Mouse (Mus musculus): ENCODE measurements around the gene Ak1.

The Ak1 gene

DNA sequence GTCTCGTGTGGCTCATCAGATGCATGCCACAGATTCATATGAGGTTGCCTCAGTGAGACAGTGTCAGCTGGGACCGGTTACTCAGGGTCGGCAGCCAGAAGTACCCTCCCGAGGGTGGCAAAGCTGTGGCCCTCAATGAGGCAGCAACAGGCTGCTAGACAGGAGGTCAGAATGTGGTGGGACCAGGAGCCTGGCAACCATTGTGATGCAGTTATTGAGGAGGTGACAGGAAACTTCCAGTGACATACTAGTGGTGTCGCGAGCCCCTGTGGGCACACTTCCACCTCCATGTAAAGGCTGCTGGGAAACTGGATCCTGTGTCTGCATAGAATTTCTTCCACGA, at the start of gene Ak1:
TSS of gene Ak1 (plus strand) at position 242 of the 343 bp plus-strand sequence.
- no peak for DNase-seq (ENCODE audit: low spot score)

DNA sequence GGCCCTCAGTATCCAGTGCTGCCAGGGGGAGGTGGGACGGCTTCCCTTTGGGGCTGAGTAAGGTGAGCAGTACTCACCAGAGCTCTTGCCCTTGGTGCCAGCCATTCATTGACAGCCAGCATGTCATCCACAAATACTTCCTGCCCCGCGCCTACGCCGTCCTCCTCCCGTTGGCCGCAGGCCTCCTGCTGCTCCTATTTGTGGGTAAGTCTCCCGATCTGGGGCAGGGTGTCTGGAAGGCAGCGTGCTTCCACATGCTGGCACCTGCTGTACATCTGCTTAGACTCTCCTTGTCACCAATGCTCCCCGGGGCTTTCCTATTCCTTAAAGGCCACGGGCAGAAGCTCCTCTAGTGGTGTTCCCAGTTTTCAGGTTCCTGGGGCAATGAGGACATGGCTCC, 49.4 kb upstream of the Ak1 start:
- DNase-seq (ENCODE audit: low spot score): no peak

DNA sequence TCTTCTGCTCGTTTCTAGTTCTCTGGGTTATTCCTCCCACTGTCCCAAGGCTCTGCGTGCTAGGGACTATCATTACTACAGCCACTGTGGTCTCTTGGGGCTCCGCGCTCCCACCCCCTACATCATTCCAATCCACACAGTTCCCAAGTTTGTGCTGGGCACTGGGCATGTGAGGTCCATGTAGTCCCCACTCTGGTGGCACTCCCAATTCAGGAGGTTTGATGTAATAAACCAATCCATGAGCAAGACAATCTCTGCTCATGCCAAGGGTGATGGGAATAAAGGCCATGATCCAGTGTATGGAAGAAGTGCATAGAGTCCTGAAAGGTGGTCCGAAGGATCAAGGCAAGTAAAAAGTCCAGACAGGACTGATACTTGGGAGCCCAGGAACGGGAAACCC, 47.1 kb upstream of the Ak1 start, which contains the start of gene Pip5kl1:
TSS of gene Pip5kl1 (plus strand) at position 301 of the 400 bp plus-strand sequence.
- no peak for DNase-seq (ENCODE audit: low spot score)

DNA sequence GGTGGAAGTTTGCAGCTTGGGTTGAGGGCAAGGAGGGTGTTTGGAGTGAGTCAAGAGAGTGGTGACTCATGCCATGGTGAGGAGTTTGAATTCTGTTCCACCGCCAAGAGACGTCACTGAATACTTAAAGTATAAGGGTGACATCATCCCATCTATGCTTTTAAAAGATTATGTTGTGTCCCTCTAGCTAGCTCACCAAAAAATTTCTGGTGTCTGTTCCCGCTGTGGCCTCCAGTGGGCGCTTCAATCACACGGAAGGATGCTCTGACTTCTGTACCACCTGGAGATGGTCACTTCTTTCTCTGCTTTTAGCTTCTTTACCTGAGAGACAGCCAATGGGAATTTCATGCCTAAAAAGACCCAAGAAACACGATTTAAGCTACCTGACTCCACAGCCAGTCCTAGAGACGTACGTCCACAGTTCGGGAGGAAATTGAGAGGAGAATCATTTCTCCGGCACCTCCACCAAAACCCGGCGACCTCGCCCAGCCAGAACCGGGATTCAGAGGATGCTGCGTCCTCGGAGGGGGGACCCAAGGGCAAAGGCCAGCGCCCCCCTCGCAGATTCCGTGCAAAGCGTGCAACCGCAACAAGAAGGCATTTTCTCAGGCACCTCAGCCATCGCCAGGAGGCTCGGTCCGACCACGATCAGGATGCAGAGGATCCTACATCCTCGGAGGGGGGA, 46.5 kb upstream of the Ak1 start:
- DNase-seq (ENCODE audit: low spot score): peak; percentile 80

DNA sequence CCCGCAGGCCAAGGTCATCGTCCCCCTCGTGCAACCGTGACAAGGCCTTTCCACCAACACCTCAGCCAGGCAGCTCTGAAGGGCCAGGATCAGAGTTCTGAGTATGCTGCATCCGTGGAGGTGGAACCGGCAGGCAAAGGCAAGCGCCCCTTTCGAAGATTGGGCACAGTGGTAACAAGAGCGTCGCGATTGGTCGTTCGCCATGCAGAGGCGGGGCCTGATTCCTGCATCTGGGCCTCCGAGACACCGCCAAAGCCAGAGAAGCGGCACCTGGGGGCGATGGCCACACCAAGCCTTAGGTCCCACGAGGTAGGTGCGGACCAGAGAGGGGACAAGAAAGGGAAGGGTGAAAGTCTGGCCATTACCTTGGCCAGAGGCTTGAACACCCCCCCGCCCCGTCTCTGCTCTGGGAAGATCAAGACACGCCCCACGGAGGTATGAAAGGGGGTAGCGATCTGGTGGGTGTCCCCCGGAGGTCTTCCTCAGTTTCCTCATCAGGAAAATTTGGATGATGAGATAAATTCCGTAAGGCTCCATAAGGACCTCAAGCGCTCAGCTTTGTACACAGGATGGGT, 45.9 kb upstream of the Ak1 start, which contains the start of gene 9430097D07Rik:
TSS of gene 9430097D07Rik (minus strand) at position 99 of the 575 bp plus-strand sequence.
- peak; percentile 85 for DNase-seq (ENCODE audit: low spot score)

DNA sequence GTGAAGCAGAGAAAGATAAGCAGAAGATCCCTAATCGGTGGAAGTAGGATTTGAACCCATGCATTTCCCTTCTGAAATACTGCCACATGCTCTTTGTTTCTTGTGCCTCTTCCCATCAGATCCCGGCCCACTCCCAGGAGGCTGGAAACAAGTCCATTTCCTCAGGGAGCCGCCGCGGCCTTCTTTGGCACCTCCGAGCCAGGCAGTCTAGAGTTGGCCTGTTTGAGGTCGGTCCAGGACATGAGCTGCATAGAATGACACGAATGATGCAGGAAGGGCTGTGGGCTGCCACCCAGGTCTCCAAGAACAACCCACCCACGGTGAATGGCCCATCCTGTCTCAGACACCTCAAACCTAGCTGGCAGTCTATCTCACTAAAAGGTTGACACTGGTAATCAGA, 45.0 kb upstream of the Ak1 start:
- DNase-seq (ENCODE audit: low spot score): no peak

DNA sequence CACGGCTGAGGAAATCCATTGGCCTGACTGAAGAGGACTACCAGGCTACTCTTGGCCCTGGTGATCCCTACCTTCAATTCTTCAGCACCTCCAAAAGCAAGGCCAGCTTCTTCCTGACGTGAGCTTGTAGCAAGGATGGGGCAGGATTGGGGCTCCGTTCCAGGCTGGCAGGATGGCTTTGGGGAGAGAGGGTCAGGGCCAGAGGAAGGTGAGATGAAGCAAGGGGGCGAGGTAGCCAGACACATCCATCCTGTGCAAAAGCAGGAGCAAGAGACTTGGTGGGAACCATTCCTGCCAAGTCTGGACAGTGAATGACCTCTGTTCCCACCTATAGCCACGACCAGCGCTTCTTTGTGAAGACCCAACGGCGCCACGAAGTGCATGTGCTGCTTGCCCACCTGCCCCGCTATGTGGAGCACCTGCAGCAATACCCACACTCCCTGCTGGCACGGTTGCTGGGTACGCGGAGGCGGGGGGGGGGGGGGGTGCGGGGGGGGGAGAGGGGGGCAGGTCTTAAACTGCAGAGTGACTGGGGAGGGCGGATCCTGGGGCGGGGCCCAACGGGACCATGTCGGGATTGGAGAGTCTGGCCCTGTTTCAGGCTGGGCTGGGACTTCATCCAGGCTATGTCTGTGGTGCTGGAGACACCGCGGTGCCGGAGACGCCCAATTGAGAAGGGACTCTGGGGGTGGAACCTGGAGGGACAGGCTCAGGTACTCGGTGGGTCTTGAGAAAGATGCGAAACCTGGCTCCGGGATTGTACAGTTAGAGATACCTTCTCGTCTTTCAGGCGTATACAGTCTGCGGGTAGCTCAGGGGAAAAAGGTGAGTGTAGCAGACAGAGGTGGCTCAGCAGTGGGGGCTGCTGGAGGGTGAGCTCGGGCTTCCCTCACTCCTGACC, 43.2 kb upstream of the Ak1 start:
- DNase-seq (ENCODE audit: low spot score): no peak

DNA sequence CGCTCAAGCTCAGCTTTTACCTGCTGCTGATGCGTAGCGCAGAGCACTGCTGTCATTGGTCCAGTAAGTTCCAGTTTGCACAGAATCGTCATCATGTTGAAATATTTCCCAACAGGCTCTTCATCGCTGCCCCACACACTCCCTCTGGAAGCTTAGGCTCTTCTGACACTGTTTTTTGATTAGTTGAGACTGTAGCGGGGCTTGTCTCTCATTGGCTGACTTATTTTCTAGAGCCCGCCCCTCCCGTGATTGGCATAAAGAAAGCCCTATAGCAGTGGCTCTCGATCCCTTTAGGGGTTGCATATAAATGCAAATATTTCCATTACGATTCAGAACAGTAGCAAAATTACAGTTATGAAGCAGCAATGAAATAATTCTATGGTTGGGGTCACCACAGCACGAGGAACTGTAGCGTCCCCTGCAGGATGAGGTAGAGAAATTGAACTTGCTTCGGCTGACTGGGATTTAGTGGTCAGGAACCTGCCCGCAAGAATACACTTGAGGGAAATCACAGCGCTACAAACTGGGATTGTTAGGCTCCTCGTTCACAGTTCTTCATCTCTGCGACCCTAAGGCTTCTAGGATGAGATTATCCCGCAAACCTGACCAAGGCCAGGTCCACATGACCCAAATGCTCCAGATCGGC, 40.0 kb upstream of the Ak1 start:
- DNase-seq (ENCODE audit: low spot score): peak; percentile 81

DNA sequence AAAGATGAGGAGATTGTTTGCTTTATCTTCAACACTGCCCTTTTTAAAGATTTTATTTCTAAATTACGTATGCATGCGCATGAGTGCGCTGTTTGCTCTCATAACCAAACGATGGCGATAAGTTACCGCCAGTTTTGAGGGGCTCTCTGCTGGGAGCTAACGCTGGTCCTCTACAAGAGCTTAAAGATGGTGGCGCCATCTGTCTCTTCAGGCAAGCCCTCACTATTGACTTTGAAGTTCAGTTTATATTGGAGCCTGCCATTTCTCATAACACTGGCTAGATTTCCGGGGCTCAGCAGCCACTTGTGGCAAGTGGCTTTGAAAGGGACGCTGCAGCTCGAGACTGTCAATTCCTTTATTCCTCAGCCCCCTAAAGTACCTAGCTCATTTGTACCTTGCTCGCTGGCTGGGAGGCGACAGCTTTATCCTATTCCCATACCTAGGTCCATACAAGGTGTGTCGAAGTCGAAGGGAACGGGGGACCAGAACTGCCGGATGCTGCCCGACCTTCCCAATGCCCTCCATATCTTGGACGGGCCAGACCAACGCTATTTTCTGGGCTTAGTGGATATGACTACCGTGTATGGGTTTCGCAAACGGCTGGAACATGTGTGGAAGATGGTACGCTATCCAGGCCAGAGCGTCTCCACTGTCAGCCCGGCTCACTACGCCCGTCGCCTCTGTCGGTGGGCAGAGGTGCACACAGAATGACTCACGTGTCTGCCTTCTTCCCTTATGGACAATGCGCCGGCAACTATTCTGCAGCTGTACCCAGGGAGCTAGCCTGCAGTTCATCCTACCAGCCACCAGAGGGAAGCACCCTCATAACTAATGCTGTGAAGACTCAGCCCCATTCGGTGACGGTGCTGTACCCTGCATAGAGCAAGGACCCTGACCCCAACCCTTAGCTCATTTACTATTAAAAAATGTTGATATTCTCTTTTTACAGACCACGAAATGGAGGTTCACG, 38.4 kb upstream of the Ak1 start:
- peak; percentile 95 for DNase-seq (ENCODE audit: low spot score)

DNA sequence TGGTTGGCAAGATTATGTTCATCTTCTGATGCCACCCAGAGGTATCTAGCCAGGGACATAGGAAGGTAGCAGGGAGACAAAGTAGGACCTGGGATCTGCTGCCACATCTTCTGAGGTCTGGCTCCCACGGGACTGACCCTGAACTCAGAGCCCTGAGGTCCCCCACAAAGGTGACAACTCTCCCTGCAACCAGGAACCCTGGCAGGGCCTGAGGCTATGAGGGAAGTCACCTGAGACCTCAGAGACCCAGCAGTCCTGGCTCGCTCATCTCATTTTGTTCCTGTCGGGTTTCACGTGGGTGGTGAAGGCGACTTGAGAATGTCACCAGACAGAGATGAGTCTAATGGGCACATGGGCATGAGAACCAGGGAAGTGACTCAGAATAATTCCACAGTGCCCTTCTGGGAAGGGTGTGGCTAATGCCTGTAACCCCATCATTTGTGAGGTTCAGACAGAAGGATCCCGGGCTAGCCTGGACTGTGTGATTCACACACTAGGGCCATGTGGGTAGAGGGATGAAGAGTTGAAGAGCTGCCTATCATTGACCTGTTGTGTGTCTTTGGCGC, 36.3 kb upstream of the Ak1 start:
- no peak for DNase-seq (ENCODE audit: low spot score)

DNA sequence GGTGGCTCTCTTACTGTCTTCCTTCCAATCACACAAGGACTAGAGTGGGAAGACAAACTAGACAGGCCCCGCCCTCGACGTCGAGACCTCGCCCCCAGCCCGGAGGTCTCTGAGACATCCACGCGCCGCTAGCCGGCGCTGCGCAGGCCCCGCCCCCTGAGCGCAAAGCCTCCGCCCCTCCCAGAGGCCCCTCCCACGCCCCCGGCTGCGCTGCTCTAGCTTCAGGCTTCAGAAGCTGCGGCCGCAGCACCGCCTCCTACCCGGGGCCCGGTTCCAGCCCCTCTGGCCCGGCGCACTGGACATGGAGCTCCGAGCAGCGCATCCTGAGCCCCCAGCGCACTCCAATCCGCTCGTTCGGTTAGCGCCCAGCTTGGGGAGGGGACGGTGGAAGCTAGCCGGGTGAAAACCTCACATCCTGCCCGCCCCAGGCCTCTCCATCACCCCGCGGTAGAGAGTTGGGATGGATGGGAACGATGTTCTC, 34.6 kb upstream of the Ak1 start, which contains the start of gene St6galnac4:
TSS of gene St6galnac4 (plus strand) at position 225 of the 481 bp plus-strand sequence.
- DNase-seq (ENCODE audit: low spot score): peak; percentile 96

DNA sequence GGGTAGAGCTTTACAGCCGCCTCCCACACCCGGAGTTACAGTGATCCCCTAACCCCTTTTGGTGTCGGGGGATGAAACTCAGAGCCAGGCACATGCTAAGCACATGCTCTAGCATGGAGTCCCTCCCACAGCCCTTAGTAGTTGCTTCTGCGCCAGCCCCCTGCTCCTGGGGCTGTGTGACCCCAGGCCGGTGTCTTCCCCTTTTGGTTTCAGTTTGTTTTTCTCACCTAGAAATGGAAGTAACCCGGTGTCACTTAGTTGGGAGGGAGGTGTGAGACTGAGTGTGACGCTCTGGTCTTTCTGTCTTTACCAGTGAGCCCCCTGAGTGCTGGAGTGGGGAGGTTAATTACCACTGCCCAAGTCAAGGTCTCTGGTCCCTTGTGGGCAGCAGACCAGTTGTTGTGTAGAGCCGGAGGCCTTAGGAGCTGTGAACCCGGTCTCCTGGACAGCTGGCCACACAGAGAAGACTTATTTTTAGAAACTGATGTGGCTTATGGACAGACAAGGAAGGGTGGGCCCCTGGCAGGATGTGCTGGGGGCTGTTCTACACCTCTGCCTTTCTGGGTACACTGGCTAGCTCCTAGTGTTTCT, 33.7 kb upstream of the Ak1 start:
- peak; percentile 29 for DNase-seq (ENCODE audit: low spot score)

DNA sequence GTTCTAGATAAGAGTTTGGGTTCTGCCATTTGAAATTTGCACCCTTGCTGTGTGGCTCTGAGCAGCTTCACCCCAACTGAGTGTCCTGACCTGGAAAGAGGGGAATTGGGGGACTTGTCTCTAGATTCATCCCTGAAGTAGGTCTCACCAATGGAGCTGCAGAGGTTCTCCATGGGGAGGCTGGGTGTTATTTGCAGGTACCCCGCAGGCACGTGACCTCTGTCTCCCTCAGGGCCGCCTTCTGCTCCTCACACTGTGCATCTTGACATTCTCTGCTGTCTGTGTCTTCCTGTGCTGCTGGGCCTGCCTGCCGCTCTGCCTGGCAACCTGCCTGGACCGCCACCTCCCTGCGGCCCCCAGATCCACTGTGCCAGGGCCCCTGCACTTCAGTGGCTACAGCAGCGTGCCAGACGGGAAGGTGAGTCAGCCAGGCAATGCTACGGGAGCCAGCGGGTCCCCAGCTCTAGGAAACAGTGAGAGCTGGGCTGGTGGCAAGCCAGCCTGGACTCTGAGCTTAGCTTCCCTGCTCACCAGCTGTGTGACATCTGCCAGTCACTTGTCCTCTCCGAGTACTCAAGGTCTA, 32.3 kb upstream of the Ak1 start:
- DNase-seq (ENCODE audit: low spot score): no peak

DNA sequence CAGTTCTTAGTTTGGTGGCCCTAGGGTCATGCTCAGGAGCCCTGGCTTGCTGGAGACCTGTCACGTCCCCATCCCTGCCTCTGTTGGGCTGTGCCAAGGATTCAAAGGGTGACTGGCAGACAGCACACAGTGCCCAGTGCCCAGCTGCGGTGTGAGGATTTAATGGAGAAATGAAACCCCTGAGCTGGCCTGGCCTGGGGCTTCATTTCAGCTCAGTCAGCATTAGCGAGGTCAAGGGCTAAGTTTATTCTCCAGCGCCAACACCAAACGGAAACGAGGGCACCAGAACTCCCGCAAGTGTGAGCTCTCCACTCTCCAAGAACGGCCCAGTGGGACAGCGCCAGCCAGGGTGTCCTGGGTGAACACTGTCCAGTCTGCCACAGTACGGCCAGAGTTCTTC, 31.3 kb upstream of the Ak1 start:
- no peak for DNase-seq (ENCODE audit: low spot score)

DNA sequence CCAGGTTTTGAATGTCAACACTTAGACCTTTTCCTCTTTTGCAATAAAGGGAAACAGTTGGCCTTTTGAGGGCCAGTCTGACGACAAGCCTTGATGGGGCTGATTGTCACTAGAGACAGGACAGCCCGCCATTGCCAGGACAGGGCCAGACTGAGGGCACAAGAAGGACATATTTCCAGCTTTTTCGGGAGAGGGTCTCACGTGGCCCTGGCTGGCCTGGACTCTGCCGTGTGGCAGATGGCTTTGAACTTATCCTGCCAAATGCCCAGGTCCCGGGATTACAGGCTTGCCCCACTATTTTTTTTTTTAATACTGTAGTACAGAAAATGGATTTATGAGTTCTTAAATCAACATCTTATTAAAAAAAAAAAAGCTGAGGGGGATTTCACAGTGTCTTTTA, 30.3 kb upstream of the Ak1 start:
- no peak for DNase-seq (ENCODE audit: low spot score)

DNA sequence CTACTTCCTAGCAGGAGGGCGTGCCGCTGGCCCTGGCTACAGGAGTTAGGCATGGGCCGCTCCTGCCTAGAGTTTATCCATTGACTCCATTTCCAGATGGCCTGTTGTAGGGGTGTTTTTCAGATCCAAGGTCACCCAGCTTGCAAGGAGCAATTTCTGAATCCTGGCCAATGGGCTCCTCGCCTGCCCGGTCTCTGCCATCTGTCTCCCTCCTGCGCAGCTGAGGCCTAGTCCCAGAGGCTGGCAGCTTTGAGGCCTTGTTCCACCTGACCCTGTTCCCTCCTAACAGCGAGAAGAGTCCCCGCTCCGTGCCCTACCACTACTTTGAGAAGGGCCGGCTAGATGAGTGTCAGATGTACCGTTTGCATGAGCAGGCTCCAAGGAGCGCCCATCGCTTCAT, 24.8 kb upstream of the Ak1 start:
- no peak for DNase-seq (ENCODE audit: low spot score)

DNA sequence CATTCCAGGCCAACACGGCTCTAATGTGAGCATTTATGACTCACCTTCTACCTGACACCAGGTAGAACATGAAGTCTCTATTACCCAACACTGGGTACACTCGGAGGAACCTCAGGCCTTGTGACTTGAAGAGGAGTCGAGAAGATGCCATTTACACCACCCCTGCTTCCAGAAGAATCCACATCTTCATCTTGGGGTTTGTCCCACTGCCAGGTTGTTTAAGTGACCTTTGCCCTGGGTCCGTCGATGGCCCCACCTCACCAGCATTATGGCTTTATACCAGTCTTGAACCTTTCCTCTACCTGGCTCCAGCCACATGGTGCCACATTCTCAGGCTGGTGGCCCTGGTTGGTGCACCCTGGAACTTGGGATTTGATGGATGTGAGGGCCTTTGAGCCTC, 24.3 kb upstream of the Ak1 start:
- no peak for DNase-seq (ENCODE audit: low spot score)

DNA sequence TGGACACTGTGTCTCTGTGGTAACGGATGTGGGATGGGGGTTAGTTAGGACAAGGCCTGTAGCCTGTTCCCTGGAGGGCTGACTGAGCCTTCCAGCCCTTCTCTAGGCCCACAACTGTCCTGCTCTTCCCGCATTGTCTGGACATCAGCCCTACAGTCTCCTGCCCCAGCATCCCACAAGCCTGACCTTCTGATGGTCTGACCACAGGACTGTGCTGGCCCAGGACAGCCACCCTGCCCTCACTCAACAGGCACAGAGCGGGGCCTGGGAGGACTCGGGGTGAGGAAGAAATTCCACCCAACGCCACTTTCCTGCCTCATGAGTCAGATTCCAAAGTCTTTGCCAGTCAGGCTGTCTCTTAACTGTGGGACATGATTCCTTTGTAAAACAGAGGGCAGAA, 23.9 kb upstream of the Ak1 start:
- DNase-seq (ENCODE audit: low spot score): no peak

DNA sequence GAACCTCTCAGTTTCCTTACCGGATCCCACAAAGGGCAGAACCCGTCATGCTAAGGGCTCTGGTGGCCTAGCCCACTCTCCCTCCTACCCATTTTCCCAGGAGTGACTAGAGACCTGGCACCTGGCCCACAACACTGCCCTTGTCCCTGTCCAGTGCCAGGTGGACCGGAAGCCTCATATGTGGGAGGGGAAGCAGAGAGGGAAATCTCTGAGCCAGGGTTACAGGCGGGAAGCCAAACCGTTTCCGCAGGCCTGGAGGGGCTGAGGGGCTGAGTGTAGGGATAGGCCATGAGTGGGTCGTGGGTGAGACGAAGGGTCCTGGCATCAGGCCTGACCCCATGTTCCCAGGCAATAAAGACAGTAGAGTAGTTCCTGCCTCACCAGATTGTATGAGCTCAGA, 23.1 kb upstream of the Ak1 start:
- no peak for DNase-seq (ENCODE audit: low spot score)

DNA sequence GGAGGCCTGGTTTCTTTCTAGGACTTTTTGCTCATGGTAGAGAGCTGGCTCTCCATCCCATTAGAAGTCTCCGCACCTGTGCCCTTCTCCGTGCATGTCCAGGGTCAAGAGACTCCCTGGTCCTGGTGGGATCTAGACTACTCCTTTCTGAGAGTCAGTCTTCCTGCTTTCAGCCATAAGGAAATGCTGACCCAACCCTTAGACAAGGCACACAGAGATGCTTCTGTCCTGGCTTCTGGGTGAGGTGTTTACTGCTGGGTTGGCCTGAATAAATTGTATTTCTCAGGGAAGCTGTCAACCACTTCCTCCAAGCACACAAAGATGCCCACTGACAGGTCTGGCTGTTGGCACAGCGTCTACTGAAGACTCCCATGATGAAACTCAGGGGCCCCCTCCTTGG, 22.1 kb upstream of the Ak1 start, which contains the start of gene St6galnac6:
TSS of gene St6galnac6 (plus strand) at position 301 of the 400 bp plus-strand sequence.
- no peak for DNase-seq (ENCODE audit: low spot score)

Data from embryo, embryonic 10.5 days (tissue).